ENCODE assay signal across 7 mouse cellular contexts in genomic region chr10:121520923-121521585, GRCm38 (mm10). TPM values are rescaled to one million over a fixed set of nuclear protein-coding genes. Genes with fewer than 3 reads are reported as not detected.
DNase-seq lines count a peak whose midpoint lies in the region; ATAC-seq and TF ChIP-seq lines count a peak whose summit lies in the region.

No protein-coding gene starts in this region.

- peak overlapping the region; percentile 63; the same call in 1 of the 2 replicates for H3K27ac ChIP-seq in embryonic facial prominence, embryonic 15.5 days (replicated peaks)
- H3K27ac ChIP-seq in liver, embryonic 15.5 days (replicated peaks), result peak overlapping the region; percentile 45; the same call in 1 of the 2 replicates
- H3K27ac ChIP-seq in left cerebral cortex, adult 2 months, result no peak overlapping the region

- no peak overlapping the region for H3K9ac ChIP-seq in embryonic facial prominence, embryonic 15.5 days
- H3K9ac ChIP-seq in liver, embryonic 15.5 days, result no peak overlapping the region

- peak; percentile 33 for DNase-seq in urinary bladder, postnatal 14 days (ENCODE audit: low spot score)
- DNase-seq in urinary bladder, postnatal 4 days (ENCODE audit: low spot score in 2 of 2), result no peak
- no peak for DNase-seq in left cerebral cortex, adult 2 months (ENCODE audit: extremely low spot score in 1 of 2, low spot score in 2 of 2)
- no peak for DNase-seq in gastrocnemius, postnatal 10 days
- DNase-seq in heart, postnatal 36 days, result no peak

- H3K4me1 ChIP-seq in embryonic facial prominence, embryonic 15.5 days, result peaks cover 16% of the 10 kb centered on the region; the same call in 1 of the 2 replicates
- H3K4me1 ChIP-seq in liver, embryonic 15.5 days (replicated peaks), result peaks cover 6% of the 10 kb centered on the region

- no peak overlapping the region for H3K4me3 ChIP-seq in embryonic facial prominence, embryonic 15.5 days (replicated peaks)
- no peak overlapping the region for H3K4me3 ChIP-seq in liver, embryonic 15.5 days (replicated peaks)
- H3K4me3 ChIP-seq in left cerebral cortex, adult 2 months, result no peak overlapping the region

- intact Hi-C loops in left cerebral cortex, adult 2 months (cut with DNase I), result no loop called here
- intact Hi-C loops in heart, postnatal 36 days (cut with DNase I), result no loop called here

- ATAC-seq in embryonic facial prominence, embryonic 15.5 days (ENCODE audit: insufficient number of reproducible peaks, low FRiP score, low TSS enrichment, low read depth), result no peak
- peak; percentile 50 for ATAC-seq in liver, embryonic 15.5 days (ENCODE audit: insufficient read depth)

- H3K36me3 ChIP-seq in embryonic facial prominence, embryonic 15.5 days, result no peaks in the 10 kb centered on the region
- H3K36me3 ChIP-seq in liver, embryonic 15.5 days (replicated peaks), result no peaks in the 10 kb centered on the region

- H3K9me3 ChIP-seq in embryonic facial prominence, embryonic 15.5 days (replicated peaks), result no peaks in the 10 kb centered on the region
- H3K9me3 ChIP-seq in liver, embryonic 15.5 days (replicated peaks), result no peaks in the 10 kb centered on the region

- no peak for TF ChIP-seq CTCF in left cerebral cortex, adult 2 months (IDR thresholded peaks at IDR 0.05)

- no peak overlapping the region for H3K4me2 ChIP-seq in embryonic facial prominence, embryonic 15.5 days (replicated peaks)
- no peak overlapping the region; the same call in 1 of the 2 replicates for H3K4me2 ChIP-seq in liver, embryonic 15.5 days

- H3K27me3 ChIP-seq in embryonic facial prominence, embryonic 15.5 days, result no peaks in the 10 kb centered on the region
- H3K27me3 ChIP-seq in liver, embryonic 15.5 days, result no peaks in the 10 kb centered on the region

- 21% methylated on average over 12 of the region's 12 CpGs for WGBS in embryonic facial prominence, embryonic 15.5 days
- WGBS in liver, embryonic 15.5 days (ENCODE audit: insufficient replicate concordance), result 52% methylated on average over 12 of the region's 12 CpGs

RNA-seq across cellular contexts. Expression of gene Rassf3, which starts 44.9 kb away (rescaled TPM):
- 20.3 and 21.0 TPM in 2 replicates for polyA plus RNA-seq in embryonic facial prominence, embryonic 15.5 days (2015; fragmentation: Nextera tagmentation; extraction: Ambion mirVana)
- polyA plus RNA-seq in liver, embryonic 15.5 days (2015; fragmentation: Nextera tagmentation; extraction: Ambion mirVana), result 11.3 and 11.9 TPM in 2 replicates
- 10 to 100 TPM; 39.4 to 40.1 TPM for total RNA-seq in left cerebral cortex, adult 2 months (2021)
- 10 to 100 TPM; 53.4 to 54.4 TPM for total RNA-seq in gastrocnemius, postnatal 10 days (2021)
- total RNA-seq in heart, postnatal 36 days (2021), result 100 to 1,000 TPM; 125 to 140 TPM
